Mouse (Mus musculus): ENCODE results near the gene Vmn1r218.
"Not testable (repeated sequence)": the region's sequence is repeated elsewhere in the genome, so short reads cannot be mapped to it uniquely, and the experiment has no call there.

Vmn1r218 gene

DNA sequence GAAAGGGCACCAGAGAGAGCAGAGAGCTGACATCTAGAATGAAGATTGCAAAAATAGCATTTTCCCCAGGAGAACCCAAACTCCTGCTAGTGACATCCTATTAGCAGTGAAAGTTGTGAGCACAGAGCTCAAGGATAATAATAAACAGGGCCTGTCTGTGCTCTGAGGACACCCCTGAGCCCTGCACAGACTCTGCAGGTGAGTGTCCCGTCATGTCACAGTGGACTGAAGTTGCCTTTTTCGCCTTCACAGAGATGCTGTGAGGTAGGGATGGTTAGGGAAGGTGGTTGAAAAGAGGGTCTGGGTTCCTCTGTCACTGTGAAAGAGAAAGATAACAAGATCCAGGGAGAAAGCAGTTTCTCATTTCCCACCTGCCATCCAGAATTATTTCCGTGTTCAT is at the start of gene Vmn1r218:
Gene Vmn1r218 (plus strand): TSS at position 57 of the 400 bp plus-strand sequence.
- no peak for DNase-seq (ENCODE audit: low spot score in 2 of 2)

DNA sequence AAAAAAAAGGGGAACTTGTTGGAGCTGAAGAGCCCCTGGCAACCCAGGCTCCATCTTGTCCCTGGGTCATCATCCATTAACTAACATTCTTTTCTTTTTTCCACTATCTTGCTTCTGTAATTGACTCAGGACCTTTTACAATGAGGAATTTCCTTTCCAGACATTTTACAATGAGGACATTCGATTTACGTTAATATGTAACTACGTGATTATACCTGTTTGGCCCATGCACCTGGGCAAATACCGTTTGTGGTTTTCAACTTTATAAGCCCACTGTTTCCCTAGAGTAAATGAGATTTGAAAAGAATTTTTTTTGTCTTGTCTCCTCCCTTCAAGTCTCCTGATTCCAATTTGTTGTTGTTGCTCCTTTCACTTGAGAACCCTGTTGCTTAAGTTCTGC is 38.6 kb upstream of the Vmn1r218 start:
- no peak for DNase-seq (ENCODE audit: low spot score in 2 of 2)

DNA sequence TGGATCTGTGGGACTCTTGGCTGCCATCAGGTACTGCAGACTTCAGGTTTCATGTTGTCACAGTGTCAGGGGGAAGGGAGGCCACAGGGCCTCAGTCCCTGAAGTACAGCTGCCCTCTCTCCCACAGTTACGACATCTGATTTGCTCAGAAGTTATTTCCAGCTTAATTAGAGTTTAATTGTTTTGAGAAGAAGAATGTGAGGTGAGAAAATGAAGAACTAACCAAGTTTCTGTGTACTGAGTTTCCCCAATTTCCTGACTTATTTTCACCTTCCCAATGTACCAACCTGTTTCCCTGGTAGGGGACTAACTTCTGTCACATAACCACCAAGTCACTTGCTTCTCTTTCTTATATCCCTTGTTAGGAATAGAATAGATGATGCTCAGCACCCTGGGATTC is 14.8 kb upstream of the Vmn1r218 start, which contains the start of gene Vmn1r217:
Gene Vmn1r217 (minus strand): TSS at position 101 of the 400 bp plus-strand sequence.
- DNase-seq (ENCODE audit: low spot score in 2 of 2), result not testable (repeated sequence)

- DNase-seq (ENCODE audit: low spot score in 2 of 2), result no peak
Observed at GRCm38 (mm10) chr13:23120611-23121010, 12.3 kb upstream of the Vmn1r218 start.

- DNase-seq (ENCODE audit: low spot score in 2 of 2), result no peak
Observed at GRCm38 (mm10) chr13:23133501-23133900, 546 bp downstream of the Vmn1r218 start.

DNA sequence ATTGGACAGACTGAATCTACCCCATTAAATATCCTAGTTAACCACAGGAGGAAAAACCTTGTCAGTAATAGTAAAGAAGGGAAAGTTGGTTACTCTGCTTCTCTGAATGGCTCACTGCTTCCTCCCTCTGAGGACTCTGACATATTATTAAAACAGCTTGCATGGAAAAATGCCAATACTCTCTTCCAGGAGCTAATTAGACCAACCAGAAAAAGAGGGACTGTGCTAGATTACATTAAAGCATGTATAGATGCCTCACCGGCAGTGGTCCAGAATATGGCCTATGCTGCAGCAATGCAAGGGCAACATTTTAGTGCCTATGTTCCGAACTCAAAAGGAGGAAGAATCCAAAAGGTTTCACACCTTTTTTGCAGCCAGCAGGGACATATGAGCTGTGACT is 5.9 kb downstream of the Vmn1r218 start:
- no peak for DNase-seq (ENCODE audit: low spot score in 2 of 2)

DNA sequence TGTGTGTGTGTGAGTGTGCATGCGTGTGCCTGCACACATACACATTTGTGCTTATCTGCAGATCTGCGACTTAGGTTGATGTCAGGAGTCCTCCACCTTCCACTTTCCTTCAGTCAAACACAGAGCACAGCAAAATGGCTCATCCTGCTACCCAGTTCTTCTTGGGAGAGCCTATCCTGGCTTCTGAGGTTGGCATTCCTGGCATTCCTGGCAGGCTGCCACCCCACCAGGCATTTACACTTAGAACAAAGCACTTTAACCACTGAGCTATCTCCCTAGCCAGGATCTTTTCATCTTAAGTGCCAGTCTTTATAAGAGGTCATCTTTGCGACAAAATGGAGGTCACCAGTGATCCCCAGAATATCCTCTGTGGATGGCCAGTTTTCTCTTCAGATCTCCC is 24.9 kb downstream of the Vmn1r218 start:
- no peak for DNase-seq (ENCODE audit: low spot score in 2 of 2)

DNA sequence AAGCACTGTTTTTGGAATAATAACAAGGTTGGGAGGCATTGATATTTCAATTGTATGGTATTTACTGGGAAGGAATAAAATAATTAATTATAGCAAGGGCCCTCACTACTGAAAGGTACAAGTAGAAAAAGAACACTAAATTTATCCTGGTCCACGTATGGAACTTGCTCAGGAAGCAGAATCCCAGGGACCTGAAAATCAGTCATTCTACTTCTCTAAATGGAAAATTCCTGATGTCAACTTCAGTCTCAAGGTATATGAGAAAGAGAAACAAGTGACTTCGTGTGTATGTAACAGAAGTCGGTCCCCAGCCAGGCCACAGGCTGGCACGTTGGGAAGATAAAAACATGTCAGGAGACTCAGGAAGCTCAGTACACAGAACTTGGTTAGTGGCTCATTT is 26.1 kb downstream of the Vmn1r218 start, which contains the start of gene Vmn1r219:
Gene Vmn1r219 (plus strand): TSS at position 301 of the 400 bp plus-strand sequence.
- DNase-seq (ENCODE audit: low spot score in 2 of 2), result no peak

GRCm38 (mm10) chr13:23166471-23166870 is 33.5 kb downstream of the Vmn1r218 start:
- not testable (repeated sequence) for DNase-seq (ENCODE audit: low spot score in 2 of 2)

DNA sequence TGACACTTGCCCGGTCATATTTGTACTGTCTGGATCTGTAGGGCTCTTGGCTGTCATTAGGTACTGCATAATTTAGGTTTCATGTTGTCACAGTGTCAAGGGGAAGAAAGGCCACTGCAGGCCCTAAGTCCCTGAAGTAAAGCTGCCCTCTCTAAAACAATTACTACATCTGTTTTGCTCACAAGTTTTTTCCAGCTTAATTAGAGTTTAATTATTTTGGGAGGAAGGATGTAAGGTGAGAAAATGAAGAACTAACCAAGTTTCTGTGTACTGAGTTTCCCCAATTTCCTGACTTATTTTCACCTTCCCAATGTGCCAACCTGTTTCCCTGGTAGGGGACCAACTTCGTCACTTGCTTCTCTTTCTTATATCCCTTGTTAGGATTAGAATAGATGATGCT is 54.9 kb downstream of the Vmn1r218 start, which contains the start of gene Vmn1r220:
Gene Vmn1r220 (minus strand): TSS at position 101 of the 400 bp plus-strand sequence.
- no peak for DNase-seq (ENCODE audit: low spot score in 2 of 2)
